Mouse (Mus musculus) adrenal gland (tissue): ENCODE results near the gene Rbm20.

ENCODE experiments used
- intact Hi-C: fragments of 180-260 bp; cut with DNase I; formaldehyde crosslinking; loops from one replicate; pipeline ENCODE4 v1.15.1; 2025

The Rbm20 gene

DNA sequence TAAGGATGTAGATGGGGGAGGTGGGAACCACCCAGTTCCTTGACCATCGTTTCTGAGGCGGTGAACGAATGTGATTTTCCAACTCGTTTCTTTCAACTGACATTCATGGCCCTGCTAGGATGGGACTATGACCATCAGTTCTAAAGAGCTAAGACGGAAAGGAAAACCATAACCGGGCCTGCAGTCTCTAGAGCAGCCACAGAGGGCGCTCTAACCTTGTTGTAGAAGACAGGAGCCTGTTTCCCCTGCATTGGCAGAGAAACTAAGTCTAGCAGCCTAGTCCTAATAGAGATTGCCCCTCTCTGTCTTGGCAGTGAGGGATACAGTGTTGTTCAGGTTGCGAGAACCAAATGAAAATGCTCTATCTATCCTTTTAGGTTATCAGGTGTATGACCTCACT is 164.8 kb downstream of the Rbm20 start:
- intact Hi-C loops, result no loop called here

DNA sequence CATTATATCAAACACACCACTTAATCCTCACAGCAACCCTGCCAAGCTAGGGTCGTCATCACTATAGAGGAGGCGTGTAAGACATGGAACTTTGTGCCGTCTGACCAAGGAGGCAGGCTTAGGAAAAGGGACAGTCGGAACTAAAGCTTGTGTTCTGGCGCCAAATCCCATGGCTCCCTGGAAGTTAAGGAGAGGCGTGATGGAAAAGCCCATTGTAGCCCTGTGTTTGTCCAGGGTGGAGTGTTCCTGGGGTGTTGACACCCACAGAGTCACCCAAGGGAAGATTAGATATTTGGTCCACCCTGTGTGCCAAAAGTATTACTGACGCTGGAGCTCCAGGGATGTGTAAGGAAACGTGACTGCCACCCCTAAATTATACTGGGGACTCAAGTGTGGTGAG is 166.9 kb downstream of the Rbm20 start:
- intact Hi-C loops, result no loop called here

DNA sequence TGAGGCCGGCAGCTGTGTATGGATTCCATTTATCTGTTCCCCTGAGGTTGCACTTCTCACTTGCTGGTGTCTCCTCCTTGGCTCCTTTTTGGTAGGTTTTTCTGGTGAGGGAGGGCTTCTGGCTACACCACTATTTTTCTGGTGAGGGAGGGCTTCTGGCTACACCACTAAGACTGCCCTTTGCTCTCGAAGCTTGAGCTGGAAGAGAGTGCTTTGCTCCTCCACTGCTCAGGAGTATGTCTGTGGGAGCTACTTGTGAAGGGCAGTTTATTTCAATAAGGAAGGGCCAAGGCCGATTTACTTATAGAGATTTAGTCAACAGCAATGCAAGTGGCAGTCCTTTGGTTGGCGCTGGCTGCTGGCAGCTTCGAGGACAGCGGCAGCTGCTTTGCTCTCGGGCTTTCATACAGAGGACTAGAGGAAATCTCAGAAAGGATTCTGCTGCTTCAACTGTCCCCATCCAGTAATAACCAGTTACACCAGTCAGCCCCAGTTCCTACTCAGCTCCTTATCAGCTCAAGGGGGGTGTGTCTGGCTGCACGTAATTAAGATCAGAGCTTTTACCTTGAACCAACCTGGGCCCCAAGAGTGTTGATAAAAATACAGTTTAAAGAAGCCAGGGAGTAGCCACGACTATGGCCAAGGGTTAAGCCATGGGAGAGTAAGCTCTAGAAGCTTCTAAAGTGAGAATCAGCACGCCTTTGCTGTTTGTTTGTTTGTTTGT is 171.3 kb downstream of the Rbm20 start:
- intact Hi-C loops, result no loop called here

DNA sequence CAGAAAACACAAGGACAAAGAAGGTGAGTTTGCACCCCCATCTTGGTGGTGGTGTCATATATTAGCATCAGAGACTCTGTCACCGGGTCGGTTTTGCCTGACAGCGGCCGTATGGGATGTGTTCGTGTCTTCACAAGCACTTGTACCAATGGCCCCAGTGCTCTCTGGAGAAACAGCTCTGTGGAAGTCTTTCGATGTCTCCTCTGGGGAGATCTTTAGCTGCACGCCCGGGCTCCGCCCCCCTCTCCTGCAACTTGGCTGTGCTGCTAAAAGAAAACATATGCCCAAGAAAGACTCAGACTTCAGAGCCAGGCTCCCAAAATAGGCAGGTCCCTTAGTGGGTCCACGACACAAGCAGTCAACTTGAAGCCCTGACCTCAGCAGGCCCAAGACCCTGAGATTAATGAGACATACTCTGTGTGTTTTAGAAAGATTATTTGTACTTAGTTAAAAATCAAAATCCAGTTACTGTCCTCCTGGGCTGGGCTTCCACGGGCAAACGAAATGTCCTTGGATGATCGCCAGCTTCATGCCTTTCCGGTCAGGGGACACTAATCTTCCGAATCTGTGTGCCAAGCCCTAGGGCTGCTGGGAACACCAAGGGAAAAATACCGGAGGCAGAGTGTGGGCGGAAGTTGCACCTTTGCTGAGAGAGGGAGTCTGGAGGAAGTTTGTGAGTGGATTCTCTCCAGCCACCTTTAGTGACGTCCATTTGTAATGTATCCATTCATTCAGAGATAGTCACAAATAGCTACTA is 173.2 kb downstream of the Rbm20 start:
- intact Hi-C loops, result loop anchor here (5.0 kb wide), 1 partner anchor 52 kb away; no protein-coding TSS in a partner anchor

DNA sequence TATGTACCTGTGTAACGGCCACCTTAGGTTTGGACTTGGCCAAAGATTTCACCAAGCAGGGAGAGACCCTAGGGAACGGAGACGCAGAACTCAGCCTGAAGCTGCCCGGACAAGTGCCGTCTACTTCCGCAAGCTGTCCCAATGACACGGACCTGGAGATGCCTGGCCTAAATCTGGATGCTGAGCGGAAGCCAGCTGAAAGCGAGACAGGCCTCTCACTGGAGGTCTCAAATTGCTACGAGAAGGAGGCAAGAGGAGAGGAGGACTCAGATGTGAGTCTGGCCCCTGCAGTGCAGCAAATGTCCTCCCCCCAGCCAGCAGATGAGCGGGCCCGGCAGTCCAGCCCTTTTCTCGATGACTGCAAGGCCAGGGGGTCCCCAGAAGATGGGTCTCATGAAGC is 174.2 kb downstream of the Rbm20 start:
- intact Hi-C loops, result loop anchor here (5.0 kb wide), 1 partner anchor 51 kb away; no protein-coding TSS in a partner anchor

DNA sequence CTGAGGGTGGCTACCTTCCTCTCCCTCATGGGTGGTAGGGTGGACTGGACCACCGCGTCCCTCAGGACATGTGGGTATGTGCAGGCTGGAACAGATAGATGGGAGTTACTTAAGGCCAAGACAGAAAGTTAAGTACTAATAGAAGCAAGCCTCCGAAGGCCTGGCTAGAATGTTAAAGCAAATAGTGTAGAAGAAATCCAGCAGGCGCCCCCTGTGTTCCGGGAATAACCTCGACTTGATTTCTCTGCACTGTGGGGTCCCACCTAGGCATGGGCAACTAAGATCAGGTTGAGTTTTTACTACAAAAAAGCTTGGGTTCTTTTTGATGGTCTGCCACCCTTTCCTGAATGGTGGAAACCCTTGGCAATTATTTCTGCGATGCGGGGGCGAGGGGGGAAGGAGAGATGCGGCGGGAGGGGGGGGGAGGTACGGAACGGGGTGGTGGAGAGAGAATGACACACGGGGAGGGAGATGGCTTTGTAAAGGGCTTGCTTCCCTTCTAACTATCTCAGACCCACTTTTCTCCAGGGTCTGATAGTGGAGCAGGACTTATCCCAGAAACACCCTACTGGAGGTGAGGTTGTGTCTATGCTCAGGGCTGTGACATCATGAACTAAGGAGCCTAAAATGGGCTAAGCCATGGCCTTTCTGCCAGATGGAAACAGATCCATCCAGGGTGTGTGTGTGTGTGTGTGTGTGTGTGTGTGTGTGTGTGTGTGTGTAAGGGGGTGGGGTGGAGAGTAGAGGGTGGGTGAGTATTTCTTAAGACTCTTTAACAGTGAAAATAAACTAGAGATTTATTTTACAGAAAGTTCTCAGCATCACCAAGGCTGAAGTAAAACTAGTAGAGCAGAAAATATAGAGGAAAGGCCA is 175.0 kb downstream of the Rbm20 start:
- intact Hi-C loops, result loop anchor here (5.0 kb wide), 1 partner anchor 50 kb away; no protein-coding TSS in a partner anchor

DNA sequence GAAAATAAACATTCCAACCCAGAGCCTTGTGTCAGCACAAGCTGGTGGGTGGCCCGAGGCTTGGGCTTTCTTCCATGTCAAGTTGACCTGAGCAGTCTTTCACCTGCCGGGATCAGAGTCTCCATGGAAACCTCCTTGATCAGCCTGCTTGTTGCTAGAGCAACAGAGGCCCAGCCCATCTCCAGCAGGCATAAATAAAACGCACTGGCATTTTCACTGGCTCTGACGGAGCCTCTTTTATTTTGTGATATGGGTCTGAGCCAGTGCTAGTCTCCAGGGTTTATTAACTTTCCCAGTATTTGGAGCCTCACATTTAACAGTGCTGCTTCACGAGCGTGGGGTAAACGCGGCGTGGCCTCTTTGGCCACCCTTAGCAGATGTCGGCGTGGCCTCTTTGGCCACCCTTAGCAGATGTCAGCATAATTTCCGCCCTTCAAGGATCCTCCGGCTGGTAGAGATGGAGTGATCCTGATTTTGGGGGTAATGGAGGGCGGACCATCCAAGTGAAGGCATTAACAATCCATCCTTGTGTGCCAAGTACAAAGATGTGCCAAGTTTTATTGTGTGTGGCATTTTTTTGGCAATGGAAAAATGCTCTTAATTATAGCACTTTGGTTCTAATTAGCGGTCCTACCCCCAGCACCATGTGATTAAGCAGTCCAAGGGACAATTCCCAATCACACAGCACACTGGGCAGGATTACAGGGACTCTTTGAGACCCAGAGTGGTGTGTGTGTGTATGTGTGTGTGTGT is 175.8 kb downstream of the Rbm20 start:
- intact Hi-C loops, result loop anchor here (5.0 kb wide), 1 partner anchor 49 kb away; no protein-coding TSS in a partner anchor

DNA sequence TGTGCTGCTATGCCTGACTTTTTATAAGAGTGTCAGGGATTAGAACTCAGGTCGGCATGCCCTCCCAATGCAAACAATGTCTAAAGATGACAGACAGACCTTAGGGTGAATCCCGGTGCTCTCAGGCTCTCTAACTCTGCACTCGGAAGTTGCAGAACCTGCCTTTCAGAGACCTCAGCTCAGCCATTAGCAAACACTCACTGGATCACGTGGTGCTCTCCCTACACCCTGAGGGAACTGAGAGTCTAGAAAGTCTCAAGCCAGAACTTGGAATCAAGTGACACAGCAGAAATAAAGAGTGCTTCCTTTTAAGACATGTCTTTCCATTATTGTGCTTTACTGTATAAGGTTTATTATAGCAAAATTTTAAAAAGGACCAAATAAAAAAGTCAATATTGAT is 177.9 kb downstream of the Rbm20 start:
- intact Hi-C loops, result loop anchor here (5.0 kb wide), 1 partner anchor 47 kb away; no protein-coding TSS in a partner anchor

DNA sequence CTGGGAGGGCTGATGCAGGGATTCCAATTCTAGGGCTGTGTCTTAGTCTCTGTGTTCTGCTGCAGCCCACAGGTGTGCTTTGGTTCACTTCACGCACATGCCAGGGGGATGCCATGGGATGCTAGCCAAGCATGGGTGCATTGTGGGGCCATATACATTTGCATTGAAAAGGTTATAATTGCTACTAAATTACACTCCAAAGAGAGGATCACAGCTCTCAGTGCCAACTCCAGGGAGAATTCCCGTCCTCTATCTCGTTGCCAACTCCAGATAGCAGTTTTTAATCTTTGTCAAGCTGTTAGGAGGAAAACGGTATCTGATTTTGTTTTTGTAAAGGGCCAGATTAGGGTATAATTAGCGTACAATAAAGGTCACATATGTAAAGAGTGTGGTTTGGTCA is 178.7 kb downstream of the Rbm20 start:
- intact Hi-C loops, result no loop called here

DNA sequence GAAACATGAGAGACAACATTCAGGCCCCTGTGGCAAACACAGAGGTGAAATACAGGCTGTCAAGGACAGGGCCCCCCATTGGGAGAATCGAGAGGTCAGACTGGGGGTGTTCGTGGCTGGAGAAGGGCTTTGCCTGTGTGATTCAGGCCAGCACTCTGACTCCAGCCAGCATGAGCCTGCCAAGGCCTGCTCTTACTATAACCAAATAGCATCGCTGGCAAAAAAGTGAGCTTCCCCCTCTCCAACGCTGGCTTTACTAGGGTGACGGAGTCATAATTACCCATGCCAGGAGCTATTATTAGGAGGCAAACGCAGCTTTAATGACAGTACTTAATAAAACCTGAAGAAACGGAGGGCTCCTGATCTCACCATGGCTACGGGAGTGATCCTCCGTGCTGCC is 179.7 kb downstream of the Rbm20 start:
- intact Hi-C loops, result no loop called here

DNA sequence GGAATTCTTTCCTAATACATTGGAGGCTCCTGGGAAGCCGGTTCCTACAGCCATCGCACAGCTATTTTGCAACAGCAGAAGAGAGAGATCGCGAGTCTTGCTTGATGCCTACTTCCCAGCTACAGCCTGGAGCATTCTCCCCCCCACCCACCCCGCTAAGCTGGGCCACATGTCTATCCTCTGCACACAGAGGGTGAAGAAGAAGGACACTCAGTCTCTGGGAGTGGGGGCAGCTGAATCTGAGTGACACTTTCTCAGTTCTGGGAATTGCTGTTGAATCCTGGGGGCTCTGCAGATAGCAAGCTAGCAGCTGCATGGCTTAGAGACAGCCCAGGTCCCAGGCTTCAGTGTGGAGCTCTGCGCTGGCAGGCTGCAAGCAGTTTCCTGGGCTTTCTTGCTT is 180.9 kb downstream of the Rbm20 start:
- intact Hi-C loops, result no loop called here

DNA sequence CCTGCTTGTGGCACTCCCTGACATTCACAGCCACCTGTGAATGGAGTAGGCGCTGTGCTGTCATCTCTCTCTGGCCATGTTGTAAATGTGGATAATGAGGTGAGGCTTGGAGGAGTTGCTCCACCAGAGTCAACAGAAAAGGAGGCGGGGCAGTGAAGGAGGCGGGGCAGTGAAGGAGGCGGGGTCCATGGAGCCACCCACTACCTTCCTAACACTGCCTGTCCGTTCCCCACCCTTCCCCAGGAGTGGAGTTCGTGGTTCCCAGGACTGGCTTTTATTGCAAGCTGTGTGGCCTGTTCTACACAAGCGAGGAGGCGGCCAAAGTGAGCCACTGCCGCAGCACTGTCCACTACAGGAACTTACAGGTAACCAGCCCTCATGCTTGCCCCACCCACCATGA is 182.0 kb downstream of the Rbm20 start:
- intact Hi-C loops, result no loop called here

DNA sequence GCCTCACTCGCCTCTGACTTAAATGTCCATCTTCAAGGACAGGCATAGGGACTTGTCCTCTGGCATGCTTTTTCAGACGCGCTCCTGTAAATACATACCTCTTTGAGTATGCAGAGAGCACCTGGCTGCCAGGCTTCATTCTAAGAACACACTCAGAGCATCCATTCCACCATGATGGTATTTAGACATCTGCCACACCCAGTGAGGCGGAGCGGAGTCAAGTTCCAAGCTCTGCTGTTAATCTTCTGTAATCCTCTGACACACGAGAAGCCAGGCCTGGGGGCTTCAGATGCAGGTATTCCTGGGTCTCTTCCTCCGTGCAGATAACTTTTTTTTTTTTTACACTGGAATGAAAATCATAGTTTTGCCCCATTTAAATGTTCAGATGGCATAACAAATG is 182.5 kb downstream of the Rbm20 start:
- intact Hi-C loops, result no loop called here

DNA sequence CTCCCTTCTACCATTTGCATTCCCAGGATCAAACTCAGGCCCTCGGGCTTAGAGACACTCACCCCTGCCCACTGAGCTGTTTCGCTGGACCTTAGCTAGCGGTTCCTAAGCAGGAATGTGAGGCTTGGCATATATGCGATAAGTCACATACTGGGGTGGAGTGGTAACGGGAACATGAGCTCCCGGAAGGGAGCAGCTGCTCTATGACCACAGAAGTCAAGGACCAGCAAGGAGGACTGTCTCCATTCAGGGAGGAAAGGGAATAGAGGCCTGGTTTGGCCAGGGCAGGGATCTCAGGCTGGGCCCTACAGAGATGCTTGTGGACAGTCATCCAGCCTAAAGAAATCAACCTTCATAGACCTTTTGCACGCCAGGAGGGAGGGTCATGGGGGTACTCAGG is 184.2 kb downstream of the Rbm20 start:
- intact Hi-C loops, result no loop called here

DNA sequence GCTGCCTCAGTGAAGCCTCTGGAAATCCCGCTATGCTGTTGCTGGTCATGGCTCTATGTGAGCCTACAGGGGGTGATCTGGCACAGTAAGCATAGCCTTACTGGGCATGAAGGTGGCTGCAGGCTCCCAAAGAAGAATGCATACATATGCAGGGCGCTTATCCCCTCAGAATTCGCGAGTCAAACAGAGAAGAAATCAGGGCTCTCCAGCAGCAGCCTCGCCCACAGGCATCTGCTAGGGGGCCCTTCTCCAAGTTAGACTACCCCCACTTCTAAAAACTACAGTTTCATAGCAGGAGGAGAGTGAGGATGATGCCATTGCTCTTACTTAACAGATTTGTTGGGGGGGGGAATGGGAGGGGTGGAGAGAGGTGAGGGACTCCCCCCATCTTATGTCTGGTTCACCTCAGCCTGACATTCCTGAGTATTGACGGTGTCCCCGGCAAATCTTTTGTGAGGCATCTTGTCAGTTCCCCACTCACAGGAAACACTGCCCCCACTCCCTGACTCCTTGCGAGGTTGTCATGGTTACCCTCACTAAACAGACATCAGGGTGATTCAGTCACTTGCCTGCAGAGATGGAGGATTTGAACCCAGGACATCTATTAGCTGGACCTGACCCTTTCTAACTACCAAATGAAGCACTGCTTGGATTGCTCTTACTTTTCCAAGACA is 185.6 kb downstream of the Rbm20 start:
- intact Hi-C loops, result no loop called here

DNA sequence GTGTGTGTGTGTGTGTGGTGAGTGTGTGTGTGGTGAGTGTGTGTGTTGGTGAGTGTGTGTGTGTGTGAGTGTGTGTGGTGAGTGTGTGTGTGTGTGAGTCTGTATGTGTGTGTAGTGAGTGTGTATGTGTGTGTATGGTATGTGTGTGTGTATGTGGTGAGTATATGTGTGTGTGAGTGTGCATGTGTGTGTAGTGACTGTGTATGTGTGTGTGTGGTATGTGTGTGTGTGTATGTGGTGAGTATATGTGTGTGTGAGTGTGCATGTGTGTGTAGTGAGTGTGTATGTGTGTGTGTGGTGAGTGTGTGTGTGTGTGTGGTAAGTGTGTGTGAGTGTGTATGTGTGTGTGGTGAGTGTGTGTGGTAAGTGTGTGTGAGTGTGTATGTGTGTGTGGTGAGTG is 190.1 kb downstream of the Rbm20 start:
- intact Hi-C loops, result no loop called here

DNA sequence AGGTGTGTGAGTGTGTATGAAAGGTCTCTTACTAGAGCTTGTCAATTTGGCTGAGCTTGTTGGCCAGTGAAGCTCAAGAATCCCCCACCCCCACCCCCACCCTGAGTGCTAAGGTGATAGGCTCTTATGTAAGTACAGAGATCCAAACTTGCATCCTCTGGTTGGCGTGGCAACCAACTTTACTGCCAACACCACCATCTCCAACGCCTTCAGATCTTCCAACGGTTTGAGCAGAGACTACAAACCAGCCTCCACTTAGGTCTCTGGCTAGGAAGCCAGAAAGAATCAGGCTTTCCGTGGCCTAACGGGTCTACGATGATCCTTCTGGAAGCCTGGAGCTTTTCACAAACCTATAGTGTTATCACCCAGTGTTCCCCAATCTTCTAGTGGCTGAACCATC is 191.0 kb downstream of the Rbm20 start:
- intact Hi-C loops, result no loop called here

DNA sequence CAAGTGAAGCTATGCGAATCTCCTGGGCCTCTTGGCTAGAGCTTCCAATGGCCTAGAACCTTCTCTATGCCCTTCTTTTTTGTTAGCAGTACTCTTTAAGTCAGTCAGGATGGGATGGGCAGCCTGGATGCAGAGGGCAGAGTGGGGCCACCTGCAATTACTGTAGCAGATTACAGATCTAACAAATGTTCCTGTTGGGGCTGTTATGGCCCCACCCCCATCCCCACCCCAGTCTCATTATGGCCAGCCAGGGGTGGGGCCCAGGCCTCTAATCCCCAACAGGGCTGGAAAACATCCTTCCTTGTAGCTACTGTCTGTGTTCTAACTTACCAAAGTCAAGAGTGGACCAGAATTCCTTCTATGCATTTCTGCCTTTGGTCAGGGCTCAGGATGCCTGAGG is 191.7 kb downstream of the Rbm20 start:
- intact Hi-C loops, result no loop called here

DNA sequence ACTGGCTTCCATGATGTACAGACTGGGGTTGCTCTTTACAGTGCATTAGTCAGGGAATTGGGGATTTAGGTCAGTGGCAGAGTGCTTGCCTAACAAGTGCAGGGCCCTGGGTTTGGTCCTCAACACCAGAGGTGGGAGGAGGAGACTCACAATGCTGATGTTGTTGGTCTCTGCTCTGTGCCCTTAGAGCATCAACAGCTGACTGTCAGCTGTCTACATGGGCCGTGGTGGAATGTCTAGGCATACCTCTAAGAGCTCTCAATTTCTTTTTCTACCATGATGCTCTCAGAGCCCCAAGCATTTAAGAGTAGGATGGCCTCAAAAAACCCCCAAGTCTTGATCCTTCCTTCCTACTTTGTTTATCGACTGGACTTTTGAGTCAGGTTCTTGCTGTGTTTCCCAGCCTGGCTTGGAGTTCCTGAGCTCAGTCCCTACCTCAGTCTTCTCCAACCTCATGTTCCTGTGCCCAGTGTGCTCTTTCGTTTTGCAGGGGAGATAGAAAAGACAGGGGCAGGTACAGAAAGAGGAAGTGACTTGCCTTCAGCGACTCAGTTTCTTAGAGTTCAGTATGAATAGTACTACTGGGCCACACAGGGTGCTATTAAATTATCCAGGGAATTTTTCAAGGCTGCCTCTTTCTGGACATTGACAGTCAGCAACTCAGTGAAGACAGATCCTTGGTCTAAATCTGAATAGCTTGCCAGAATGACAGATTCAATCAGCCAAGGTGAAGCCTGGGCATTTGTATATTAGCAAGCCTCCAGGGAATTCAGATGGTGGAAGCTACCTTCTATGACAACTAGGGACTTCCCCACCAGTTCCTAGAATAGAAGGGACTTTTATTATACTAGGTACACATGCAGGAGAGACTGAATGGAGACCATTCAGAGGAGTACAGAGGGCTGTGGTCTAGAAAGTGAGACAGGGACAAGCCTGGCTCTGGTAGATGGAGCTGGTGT is 192.6 kb downstream of the Rbm20 start:
- intact Hi-C loops, result no loop called here
